Mouse (Mus musculus) neural tube, embryonic 13.5 days (tissue): ENCODE data around the gene Nebl. TPM values are rescaled to one million over a fixed set of nuclear protein-coding genes. Genes with fewer than 3 reads are reported as not detected.

Experiments used
- microRNA-seq: library from miRNA; unstranded; fragments of <30 nt; microRNA quantifications from one replicate; pipeline ENCODE4, GENCODE M21; 2016
- polyA plus RNA-seq: library from polyadenylated mRNA; unstranded; fragments of >200 nt; fragmentation: Nextera tagmentation; extraction: Ambion mirVana; gene quantifications from 2 replicates; pipeline ENCODE4 v1.2.1, GENCODE M21; 2015

The Nebl gene
- polyA plus RNA-seq, 1 experiment from 2014 or later: 10.9 TPM

Small RNA genes within 50 kb of the gene (microRNA-seq; reads per million reads assigned to microRNA genes)
- not detected for gene Mir6419
